Comparison of ENCODE assay signal across 8 mouse cellular contexts in genomic region chr11:104440521-104441474, GRCm38 (mm10). TPM values are rescaled to one million over a fixed set of nuclear protein-coding genes. Genes with fewer than 3 reads are reported as not detected.
A peak's percentile ranks its signal among the peaks of the same experiment; 100 is the strongest.
DNase-seq lines count a peak whose midpoint lies in the region; ATAC-seq and TF ChIP-seq lines count a peak whose summit lies in the region.

No protein-coding gene starts in this region.

- peaks cover 3% of the 10 kb centered on the region; the same call in 1 of the 2 replicates for H3K4me1 ChIP-seq in testis, adult 2 months (ENCODE audit: control insufficient read depth, insufficient read depth, low read length)
- peaks cover 5% of the 10 kb centered on the region; the same call in 1 of the 2 replicates for H3K4me1 ChIP-seq in midbrain, embryonic 11.5 days (ENCODE audit: control insufficient read depth, insufficient read depth, low read length)

- peak overlapping the region; percentile 84 for H3K27ac ChIP-seq in testis, adult 2 months (ENCODE audit: control insufficient read depth, insufficient read depth, low read depth, low read length)
- peak overlapping the region; percentile 100 for H3K27ac ChIP-seq in midbrain, embryonic 11.5 days (ENCODE audit: low read depth, low read length)

- TF ChIP-seq CTCF in testis, adult 2 months (IDR thresholded peaks at IDR 0.05; ENCODE audit: control insufficient read depth, insufficient read depth, insufficient replicate concordance, low read depth, low read length) = no peak

- WGBS in midbrain, embryonic 11.5 days = under 1% methylated on average over 20 of the region's 20 CpGs

- DNase-seq in testis, postnatal 14 days (ENCODE audit: low spot score) = no peak
- peak; percentile 49 for DNase-seq in embryo, embryonic 9.5 days (ENCODE audit: extremely low spot score)
- DNase-seq in induced T-regulatory cell, adult 2 months (ENCODE audit: low read depth) = peak; percentile 55
- peak; percentile 92 for DNase-seq in midbrain, embryonic 11.5 days (ENCODE audit: low spot score, missing footprints)
- DNase-seq in urinary bladder, postnatal 36 days (ENCODE audit: low spot score in 2 of 2) = no peak
- DNase-seq in frontal cortex, postnatal 36 days (ENCODE audit: low spot score in 2 of 2) = no peak
- no peak for DNase-seq in layer of hippocampus, adult 11-12 months (ENCODE audit: low spot score)

- H3K4me3 ChIP-seq in testis, adult 2 months (ENCODE audit: control insufficient read depth, low read depth, low read length) = peak overlapping the region; percentile 82
- peak overlapping the region; percentile 88 for H3K4me3 ChIP-seq in midbrain, embryonic 11.5 days (ENCODE audit: low read depth, low read length)

- peak overlapping the region; percentile 99 for H3K9ac ChIP-seq in midbrain, embryonic 11.5 days (ENCODE audit: low read length)

- ATAC-seq in midbrain, embryonic 11.5 days (ENCODE audit: low FRiP score) = no peak

- peak overlapping the region; percentile 56 for H3K4me2 ChIP-seq in midbrain, embryonic 11.5 days

- no peaks in the 10 kb centered on the region for H3K9me3 ChIP-seq in midbrain, embryonic 11.5 days (ENCODE audit: control insufficient read depth, low read length)

- TF ChIP-seq POLR2A in testis, adult 2 months (IDR thresholded peaks at IDR 0.05; ENCODE audit: control insufficient read depth, low read depth, low read length) = no peak

- no peaks in the 10 kb centered on the region for H3K27me3 ChIP-seq in testis, adult 2 months (ENCODE audit: control insufficient read depth, insufficient read depth, low read length)
- no peaks in the 10 kb centered on the region for H3K27me3 ChIP-seq in midbrain, embryonic 11.5 days (ENCODE audit: control insufficient read depth, insufficient read depth, low read length)

- H3K36me3 ChIP-seq in testis, adult 2 months (ENCODE audit: control insufficient read depth, insufficient read depth, low read length) = no peaks in the 10 kb centered on the region
- H3K36me3 ChIP-seq in midbrain, embryonic 11.5 days (ENCODE audit: control insufficient read depth, insufficient read depth, low read length) = no peaks in the 10 kb centered on the region

RNA-seq across cellular contexts. Expression of gene Kansl1, which starts 27.9 kb away (rescaled TPM):
- 94.2 and 95.8 TPM in 2 replicates for polyA plus RNA-seq in testis, adult 2 months (2012; rRNA removed)
- polyA plus RNA-seq in midbrain, embryonic 11.5 days (2014; fragmentation: Nextera tagmentation; extraction: Ambion mirVana) = 31.7 and 32.9 TPM in 2 replicates

Comparison
In these comparisons a context has a peak if more than half of its experiments do, and no peak if none do; other contexts are left out.
1. DNase-seq: peak in embryo, embryonic 9.5 days (single experiment), induced T-regulatory cell, adult 2 months (single experiment) and midbrain, embryonic 11.5 days (single experiment); none in testis, postnatal 14 days (single experiment), urinary bladder, postnatal 36 days (0 of 2), frontal cortex, postnatal 36 days (0 of 2) and layer of hippocampus, adult 11-12 months (single experiment).